Mouse (Mus musculus) embryonic fibroblast, embryonic 13.5 days (primary cell): ENCODE results near the gene Hhip. TPM values are rescaled to one million over a fixed set of nuclear protein-coding genes. Genes with fewer than 3 reads are reported as not detected.

Experiments used
- H3K27ac ChIP-seq: 2 replicates; pipeline ENCODE4 v1.5.1; 2012; ENCODE audit warnings: low read length, control low read depth, inconsistent platforms; ENCODE audit not compliant: insufficient read depth
- H3K4me1 ChIP-seq: 2 replicates; pipeline ENCODE4 v1.6.1; 2011; ENCODE audit warnings: low read length; ENCODE audit not compliant: control insufficient read depth, insufficient read depth
- H3K4me3 ChIP-seq: 2 replicates; pipeline ENCODE4 v1.5.1; 2011; ENCODE audit warnings: mild to moderate bottlenecking, control low read depth, low read length; ENCODE audit not compliant: insufficient read depth
- CTCF ChIP-seq: IDR thresholded peaks from 2 replicates; pipeline ENCODE4 v1.5.1; 2011; ENCODE audit warnings: mild to moderate bottlenecking, control low read depth, low read length, moderate library complexity, borderline replicate concordance; ENCODE audit not compliant: insufficient read depth
- POLR2A ChIP-seq: IDR thresholded peaks from 2 replicates; pipeline ENCODE4 v1.6.1; 2011; ENCODE audit warnings: low read depth, mild to moderate bottlenecking, control low read depth, low read length, moderate library complexity
- polyA plus RNA-seq: library from polyadenylated mRNA; stranded (reverse); fragments of >200 nt; gene quantifications from 2 replicates; pipeline ENCODE4 v1.2.4, GENCODE M21; 2011; ENCODE audit warnings: low read depth; ENCODE audit not compliant: missing spikeins, insufficient read length

The Hhip gene
- polyA plus RNA-seq, 1 experiment: 2.4 TPM

DNA sequence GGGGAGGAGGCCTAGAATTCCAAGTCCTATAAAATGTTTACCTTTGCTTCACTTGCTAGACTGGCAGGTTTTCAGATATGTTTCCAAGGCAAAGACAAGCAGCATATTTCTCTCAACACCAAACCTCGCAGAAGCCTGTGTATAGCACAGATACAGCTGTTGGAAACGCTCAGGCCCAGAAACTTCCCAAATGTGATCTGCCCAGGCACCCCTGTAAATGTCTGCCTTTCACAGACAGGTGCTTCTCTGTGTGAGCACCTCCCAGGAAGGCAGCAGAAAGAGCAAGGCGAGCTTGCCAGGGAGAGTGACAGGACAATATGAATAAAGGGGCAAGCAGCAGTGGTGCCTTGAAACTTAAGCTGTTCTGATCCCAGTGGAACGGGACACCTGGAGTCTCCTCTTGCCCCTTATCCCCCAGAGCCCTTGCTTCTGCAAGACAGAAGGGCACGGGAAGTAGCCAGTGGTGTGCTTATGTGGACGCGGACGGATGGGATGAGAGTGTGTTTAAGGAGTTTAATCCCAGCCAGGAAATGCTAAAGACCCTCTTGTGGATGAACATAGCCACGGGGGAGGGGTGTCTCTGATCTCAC is 120.9 kb downstream of the Hhip start:
- TF ChIP-seq POLR2A: no peak
- no peak for TF ChIP-seq CTCF
- Histone ChIP-seq H3K4me1 (no peaks in the 10 kb centered on the region), H3K27ac (no peak overlapping the region), H3K4me3 (no peak overlapping the region)

- TF ChIP-seq CTCF: no peak
- TF ChIP-seq POLR2A: no peak
Measured at GRCm38 (mm10) chr8:79935793-79936192, 122.0 kb downstream of the Hhip start.

GRCm38 (mm10) chr8:79929202-79929601 is 128.6 kb downstream of the Hhip start:
- no peak for TF ChIP-seq CTCF
- no peak for TF ChIP-seq POLR2A
- no peak overlapping the region for H3K27ac ChIP-seq
- H3K4me1 ChIP-seq: no peaks in the 10 kb centered on the region
- no peak overlapping the region for H3K4me3 ChIP-seq

More at GRCm38 (mm10) chr8:79935793-79936192, 122.0 kb downstream of the Hhip start:
- Histone ChIP-seq H3K27ac (no peak overlapping the region), H3K4me1 (no peaks in the 10 kb centered on the region), H3K4me3 (no peak overlapping the region)

DNA sequence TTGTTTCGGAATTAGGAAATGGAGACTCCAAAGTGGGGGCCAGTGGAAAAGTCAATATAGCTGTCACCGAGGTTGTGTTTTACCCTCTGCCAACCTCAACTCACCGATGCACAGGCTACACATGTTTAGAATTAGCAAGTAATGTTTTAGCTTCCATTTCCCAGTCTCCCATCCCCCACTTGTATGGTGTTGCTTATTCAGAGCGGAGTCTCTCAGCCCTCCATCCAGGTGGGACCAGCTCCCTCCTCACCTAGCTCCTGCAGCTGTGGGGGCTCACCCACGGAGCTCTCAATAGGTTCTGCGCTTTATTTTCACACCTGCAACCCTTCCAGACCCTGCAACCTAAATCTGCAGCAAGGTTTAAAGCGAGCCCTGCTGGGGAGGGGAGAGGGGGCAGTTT is 140.6 kb downstream of the Hhip start:
- Histone ChIP-seq H3K4me1 (no peaks in the 10 kb centered on the region), H3K4me3 (no peak overlapping the region), H3K27ac (no peak overlapping the region)
- TF ChIP-seq POLR2A: no peak
- TF ChIP-seq CTCF: no peak
